Mouse (Mus musculus): ENCODE data around the gene Rbm20. TPM values are rescaled to one million over a fixed set of nuclear protein-coding genes. Genes with fewer than 3 reads are reported as not detected.

Gene Rbm20
- polyA plus RNA-seq, 1 experiment from 2014 or later = 0.51 TPM

DNA sequence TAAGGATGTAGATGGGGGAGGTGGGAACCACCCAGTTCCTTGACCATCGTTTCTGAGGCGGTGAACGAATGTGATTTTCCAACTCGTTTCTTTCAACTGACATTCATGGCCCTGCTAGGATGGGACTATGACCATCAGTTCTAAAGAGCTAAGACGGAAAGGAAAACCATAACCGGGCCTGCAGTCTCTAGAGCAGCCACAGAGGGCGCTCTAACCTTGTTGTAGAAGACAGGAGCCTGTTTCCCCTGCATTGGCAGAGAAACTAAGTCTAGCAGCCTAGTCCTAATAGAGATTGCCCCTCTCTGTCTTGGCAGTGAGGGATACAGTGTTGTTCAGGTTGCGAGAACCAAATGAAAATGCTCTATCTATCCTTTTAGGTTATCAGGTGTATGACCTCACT, 164.8 kb downstream of the Rbm20 start:
- H3K9ac ChIP-seq = no peak overlapping the region
- H3K4me1 ChIP-seq (replicated peaks) = peaks cover 1% of the 10 kb centered on the region; the same call in 1 of the 2 replicates
- no peaks in the 10 kb centered on the region for H3K9me3 ChIP-seq
- H3K4me2 ChIP-seq = no peak overlapping the region
- H3K27me3 ChIP-seq = no peaks in the 10 kb centered on the region
- no peak for ATAC-seq (ENCODE audit: low FRiP score)
- no peaks in the 10 kb centered on the region for H3K36me3 ChIP-seq
- no peak overlapping the region for H3K27ac ChIP-seq
- 67% methylated on average over 8 of the region's 8 CpGs for WGBS
- no peak overlapping the region for H3K4me3 ChIP-seq

DNA sequence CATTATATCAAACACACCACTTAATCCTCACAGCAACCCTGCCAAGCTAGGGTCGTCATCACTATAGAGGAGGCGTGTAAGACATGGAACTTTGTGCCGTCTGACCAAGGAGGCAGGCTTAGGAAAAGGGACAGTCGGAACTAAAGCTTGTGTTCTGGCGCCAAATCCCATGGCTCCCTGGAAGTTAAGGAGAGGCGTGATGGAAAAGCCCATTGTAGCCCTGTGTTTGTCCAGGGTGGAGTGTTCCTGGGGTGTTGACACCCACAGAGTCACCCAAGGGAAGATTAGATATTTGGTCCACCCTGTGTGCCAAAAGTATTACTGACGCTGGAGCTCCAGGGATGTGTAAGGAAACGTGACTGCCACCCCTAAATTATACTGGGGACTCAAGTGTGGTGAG, 166.9 kb downstream of the Rbm20 start:
- no peak for ATAC-seq (ENCODE audit: low FRiP score)
- Histone ChIP-seq H3K4me3 (no peak overlapping the region), H3K4me2 (no peak overlapping the region), H3K4me1 (replicated peaks) (no peaks in the 10 kb centered on the region), H3K9me3 (no peaks in the 10 kb centered on the region), H3K36me3 (no peaks in the 10 kb centered on the region), H3K27me3 (0 out of 2 replicates have a peak, but pooled peaks cover under 1% of the 10 kb centered on the region), H3K9ac (no peak overlapping the region), H3K27ac (no peak overlapping the region)
- 90% methylated on average over 8 of the region's 8 CpGs for WGBS

DNA sequence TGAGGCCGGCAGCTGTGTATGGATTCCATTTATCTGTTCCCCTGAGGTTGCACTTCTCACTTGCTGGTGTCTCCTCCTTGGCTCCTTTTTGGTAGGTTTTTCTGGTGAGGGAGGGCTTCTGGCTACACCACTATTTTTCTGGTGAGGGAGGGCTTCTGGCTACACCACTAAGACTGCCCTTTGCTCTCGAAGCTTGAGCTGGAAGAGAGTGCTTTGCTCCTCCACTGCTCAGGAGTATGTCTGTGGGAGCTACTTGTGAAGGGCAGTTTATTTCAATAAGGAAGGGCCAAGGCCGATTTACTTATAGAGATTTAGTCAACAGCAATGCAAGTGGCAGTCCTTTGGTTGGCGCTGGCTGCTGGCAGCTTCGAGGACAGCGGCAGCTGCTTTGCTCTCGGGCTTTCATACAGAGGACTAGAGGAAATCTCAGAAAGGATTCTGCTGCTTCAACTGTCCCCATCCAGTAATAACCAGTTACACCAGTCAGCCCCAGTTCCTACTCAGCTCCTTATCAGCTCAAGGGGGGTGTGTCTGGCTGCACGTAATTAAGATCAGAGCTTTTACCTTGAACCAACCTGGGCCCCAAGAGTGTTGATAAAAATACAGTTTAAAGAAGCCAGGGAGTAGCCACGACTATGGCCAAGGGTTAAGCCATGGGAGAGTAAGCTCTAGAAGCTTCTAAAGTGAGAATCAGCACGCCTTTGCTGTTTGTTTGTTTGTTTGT, 171.3 kb downstream of the Rbm20 start:
- WGBS = 90% methylated on average over 10 of the region's 10 CpGs
- Histone ChIP-seq H3K4me3 (no peak overlapping the region), H3K9me3 (no peaks in the 10 kb centered on the region), H3K27ac (no peak overlapping the region), H3K4me2 (no peak overlapping the region), H3K27me3 (0 out of 2 replicates have a peak, but pooled peaks cover 6% of the 10 kb centered on the region), H3K9ac (no peak overlapping the region), H3K4me1 (replicated peaks) (peaks cover 35% of the 10 kb centered on the region), H3K36me3 (no peaks in the 10 kb centered on the region)
- no peak for ATAC-seq (ENCODE audit: low FRiP score)

DNA sequence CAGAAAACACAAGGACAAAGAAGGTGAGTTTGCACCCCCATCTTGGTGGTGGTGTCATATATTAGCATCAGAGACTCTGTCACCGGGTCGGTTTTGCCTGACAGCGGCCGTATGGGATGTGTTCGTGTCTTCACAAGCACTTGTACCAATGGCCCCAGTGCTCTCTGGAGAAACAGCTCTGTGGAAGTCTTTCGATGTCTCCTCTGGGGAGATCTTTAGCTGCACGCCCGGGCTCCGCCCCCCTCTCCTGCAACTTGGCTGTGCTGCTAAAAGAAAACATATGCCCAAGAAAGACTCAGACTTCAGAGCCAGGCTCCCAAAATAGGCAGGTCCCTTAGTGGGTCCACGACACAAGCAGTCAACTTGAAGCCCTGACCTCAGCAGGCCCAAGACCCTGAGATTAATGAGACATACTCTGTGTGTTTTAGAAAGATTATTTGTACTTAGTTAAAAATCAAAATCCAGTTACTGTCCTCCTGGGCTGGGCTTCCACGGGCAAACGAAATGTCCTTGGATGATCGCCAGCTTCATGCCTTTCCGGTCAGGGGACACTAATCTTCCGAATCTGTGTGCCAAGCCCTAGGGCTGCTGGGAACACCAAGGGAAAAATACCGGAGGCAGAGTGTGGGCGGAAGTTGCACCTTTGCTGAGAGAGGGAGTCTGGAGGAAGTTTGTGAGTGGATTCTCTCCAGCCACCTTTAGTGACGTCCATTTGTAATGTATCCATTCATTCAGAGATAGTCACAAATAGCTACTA, 173.2 kb downstream of the Rbm20 start:
- WGBS = 65% methylated on average over 18 of the region's 18 CpGs
- no peak overlapping the region for H3K9ac ChIP-seq
- ATAC-seq (ENCODE audit: low FRiP score) = no peak
- no peaks in the 10 kb centered on the region for H3K9me3 ChIP-seq
- no peak overlapping the region for H3K4me3 ChIP-seq
- H3K27me3 ChIP-seq = 0 out of 2 replicates have a peak, but pooled peaks cover 10% of the 10 kb centered on the region
- H3K4me2 ChIP-seq = no peak overlapping the region
- no peaks in the 10 kb centered on the region for H3K36me3 ChIP-seq
- H3K4me1 ChIP-seq (replicated peaks) = peaks cover 43% of the 10 kb centered on the region
- H3K27ac ChIP-seq = peak overlapping the region; percentile 36; the same call in 1 of the 2 replicates

DNA sequence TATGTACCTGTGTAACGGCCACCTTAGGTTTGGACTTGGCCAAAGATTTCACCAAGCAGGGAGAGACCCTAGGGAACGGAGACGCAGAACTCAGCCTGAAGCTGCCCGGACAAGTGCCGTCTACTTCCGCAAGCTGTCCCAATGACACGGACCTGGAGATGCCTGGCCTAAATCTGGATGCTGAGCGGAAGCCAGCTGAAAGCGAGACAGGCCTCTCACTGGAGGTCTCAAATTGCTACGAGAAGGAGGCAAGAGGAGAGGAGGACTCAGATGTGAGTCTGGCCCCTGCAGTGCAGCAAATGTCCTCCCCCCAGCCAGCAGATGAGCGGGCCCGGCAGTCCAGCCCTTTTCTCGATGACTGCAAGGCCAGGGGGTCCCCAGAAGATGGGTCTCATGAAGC, 174.2 kb downstream of the Rbm20 start:
- Histone ChIP-seq H3K4me2 (no peak overlapping the region), H3K9ac (no peak overlapping the region), H3K27me3 (0 out of 2 replicates have a peak, but pooled peaks cover 10% of the 10 kb centered on the region), H3K9me3 (no peaks in the 10 kb centered on the region), H3K4me1 (replicated peaks) (peaks cover 47% of the 10 kb centered on the region), H3K4me3 (no peak overlapping the region), H3K27ac (peak overlapping the region; percentile 91), H3K36me3 (no peaks in the 10 kb centered on the region)
- ATAC-seq (ENCODE audit: low FRiP score) = no peak
- WGBS = 85% methylated on average over 13 of the region's 13 CpGs

DNA sequence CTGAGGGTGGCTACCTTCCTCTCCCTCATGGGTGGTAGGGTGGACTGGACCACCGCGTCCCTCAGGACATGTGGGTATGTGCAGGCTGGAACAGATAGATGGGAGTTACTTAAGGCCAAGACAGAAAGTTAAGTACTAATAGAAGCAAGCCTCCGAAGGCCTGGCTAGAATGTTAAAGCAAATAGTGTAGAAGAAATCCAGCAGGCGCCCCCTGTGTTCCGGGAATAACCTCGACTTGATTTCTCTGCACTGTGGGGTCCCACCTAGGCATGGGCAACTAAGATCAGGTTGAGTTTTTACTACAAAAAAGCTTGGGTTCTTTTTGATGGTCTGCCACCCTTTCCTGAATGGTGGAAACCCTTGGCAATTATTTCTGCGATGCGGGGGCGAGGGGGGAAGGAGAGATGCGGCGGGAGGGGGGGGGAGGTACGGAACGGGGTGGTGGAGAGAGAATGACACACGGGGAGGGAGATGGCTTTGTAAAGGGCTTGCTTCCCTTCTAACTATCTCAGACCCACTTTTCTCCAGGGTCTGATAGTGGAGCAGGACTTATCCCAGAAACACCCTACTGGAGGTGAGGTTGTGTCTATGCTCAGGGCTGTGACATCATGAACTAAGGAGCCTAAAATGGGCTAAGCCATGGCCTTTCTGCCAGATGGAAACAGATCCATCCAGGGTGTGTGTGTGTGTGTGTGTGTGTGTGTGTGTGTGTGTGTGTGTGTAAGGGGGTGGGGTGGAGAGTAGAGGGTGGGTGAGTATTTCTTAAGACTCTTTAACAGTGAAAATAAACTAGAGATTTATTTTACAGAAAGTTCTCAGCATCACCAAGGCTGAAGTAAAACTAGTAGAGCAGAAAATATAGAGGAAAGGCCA, 175.0 kb downstream of the Rbm20 start:
- peak; percentile 21 for ATAC-seq (ENCODE audit: low FRiP score)
- H3K4me2 ChIP-seq = peak overlapping the region; percentile 44
- H3K9me3 ChIP-seq = no peaks in the 10 kb centered on the region
- no peak overlapping the region for H3K4me3 ChIP-seq
- 0 out of 2 replicates have a peak, but pooled peaks cover 10% of the 10 kb centered on the region for H3K27me3 ChIP-seq
- peaks cover 47% of the 10 kb centered on the region for H3K4me1 ChIP-seq (replicated peaks)
- WGBS = 78% methylated on average over 14 of the region's 14 CpGs
- H3K27ac ChIP-seq = peak overlapping the region; percentile 91
- no peak overlapping the region for H3K9ac ChIP-seq
- H3K36me3 ChIP-seq = no peaks in the 10 kb centered on the region

DNA sequence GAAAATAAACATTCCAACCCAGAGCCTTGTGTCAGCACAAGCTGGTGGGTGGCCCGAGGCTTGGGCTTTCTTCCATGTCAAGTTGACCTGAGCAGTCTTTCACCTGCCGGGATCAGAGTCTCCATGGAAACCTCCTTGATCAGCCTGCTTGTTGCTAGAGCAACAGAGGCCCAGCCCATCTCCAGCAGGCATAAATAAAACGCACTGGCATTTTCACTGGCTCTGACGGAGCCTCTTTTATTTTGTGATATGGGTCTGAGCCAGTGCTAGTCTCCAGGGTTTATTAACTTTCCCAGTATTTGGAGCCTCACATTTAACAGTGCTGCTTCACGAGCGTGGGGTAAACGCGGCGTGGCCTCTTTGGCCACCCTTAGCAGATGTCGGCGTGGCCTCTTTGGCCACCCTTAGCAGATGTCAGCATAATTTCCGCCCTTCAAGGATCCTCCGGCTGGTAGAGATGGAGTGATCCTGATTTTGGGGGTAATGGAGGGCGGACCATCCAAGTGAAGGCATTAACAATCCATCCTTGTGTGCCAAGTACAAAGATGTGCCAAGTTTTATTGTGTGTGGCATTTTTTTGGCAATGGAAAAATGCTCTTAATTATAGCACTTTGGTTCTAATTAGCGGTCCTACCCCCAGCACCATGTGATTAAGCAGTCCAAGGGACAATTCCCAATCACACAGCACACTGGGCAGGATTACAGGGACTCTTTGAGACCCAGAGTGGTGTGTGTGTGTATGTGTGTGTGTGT, 175.8 kb downstream of the Rbm20 start:
- peak overlapping the region; percentile 44 for H3K4me2 ChIP-seq
- 21% methylated on average over 15 of the region's 15 CpGs for WGBS
- no peaks in the 10 kb centered on the region for H3K36me3 ChIP-seq
- no peak overlapping the region for H3K9ac ChIP-seq
- H3K4me1 ChIP-seq (replicated peaks) = peaks cover 52% of the 10 kb centered on the region
- no peaks in the 10 kb centered on the region for H3K9me3 ChIP-seq
- peak overlapping the region; percentile 91 for H3K27ac ChIP-seq
- 0 out of 2 replicates have a peak, but pooled peaks cover 10% of the 10 kb centered on the region for H3K27me3 ChIP-seq
- no peak overlapping the region for H3K4me3 ChIP-seq
- peak; percentile 92 for ATAC-seq (ENCODE audit: low FRiP score)

DNA sequence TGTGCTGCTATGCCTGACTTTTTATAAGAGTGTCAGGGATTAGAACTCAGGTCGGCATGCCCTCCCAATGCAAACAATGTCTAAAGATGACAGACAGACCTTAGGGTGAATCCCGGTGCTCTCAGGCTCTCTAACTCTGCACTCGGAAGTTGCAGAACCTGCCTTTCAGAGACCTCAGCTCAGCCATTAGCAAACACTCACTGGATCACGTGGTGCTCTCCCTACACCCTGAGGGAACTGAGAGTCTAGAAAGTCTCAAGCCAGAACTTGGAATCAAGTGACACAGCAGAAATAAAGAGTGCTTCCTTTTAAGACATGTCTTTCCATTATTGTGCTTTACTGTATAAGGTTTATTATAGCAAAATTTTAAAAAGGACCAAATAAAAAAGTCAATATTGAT, 177.9 kb downstream of the Rbm20 start:
- WGBS = 74% methylated on average over 4 of the region's 4 CpGs
- no peak overlapping the region for H3K4me3 ChIP-seq
- H3K9ac ChIP-seq = no peak overlapping the region
- peaks cover 54% of the 10 kb centered on the region for H3K4me1 ChIP-seq (replicated peaks)
- no peaks in the 10 kb centered on the region for H3K9me3 ChIP-seq
- no peak overlapping the region for H3K27ac ChIP-seq
- no peak for ATAC-seq (ENCODE audit: low FRiP score)
- no peak overlapping the region for H3K4me2 ChIP-seq
- H3K36me3 ChIP-seq = no peaks in the 10 kb centered on the region
- 0 out of 2 replicates have a peak, but pooled peaks cover 8% of the 10 kb centered on the region for H3K27me3 ChIP-seq

DNA sequence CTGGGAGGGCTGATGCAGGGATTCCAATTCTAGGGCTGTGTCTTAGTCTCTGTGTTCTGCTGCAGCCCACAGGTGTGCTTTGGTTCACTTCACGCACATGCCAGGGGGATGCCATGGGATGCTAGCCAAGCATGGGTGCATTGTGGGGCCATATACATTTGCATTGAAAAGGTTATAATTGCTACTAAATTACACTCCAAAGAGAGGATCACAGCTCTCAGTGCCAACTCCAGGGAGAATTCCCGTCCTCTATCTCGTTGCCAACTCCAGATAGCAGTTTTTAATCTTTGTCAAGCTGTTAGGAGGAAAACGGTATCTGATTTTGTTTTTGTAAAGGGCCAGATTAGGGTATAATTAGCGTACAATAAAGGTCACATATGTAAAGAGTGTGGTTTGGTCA, 178.7 kb downstream of the Rbm20 start:
- ATAC-seq (ENCODE audit: low FRiP score) = no peak
- Histone ChIP-seq H3K9ac (no peak overlapping the region), H3K9me3 (no peaks in the 10 kb centered on the region), H3K27me3 (0 out of 2 replicates have a peak, but pooled peaks cover 8% of the 10 kb centered on the region), H3K4me1 (replicated peaks) (peaks cover 46% of the 10 kb centered on the region), H3K4me3 (no peak overlapping the region), H3K27ac (no peak overlapping the region), H3K36me3 (no peaks in the 10 kb centered on the region), H3K4me2 (no peak overlapping the region)
- WGBS = 78% methylated on average over 5 of the region's 5 CpGs

DNA sequence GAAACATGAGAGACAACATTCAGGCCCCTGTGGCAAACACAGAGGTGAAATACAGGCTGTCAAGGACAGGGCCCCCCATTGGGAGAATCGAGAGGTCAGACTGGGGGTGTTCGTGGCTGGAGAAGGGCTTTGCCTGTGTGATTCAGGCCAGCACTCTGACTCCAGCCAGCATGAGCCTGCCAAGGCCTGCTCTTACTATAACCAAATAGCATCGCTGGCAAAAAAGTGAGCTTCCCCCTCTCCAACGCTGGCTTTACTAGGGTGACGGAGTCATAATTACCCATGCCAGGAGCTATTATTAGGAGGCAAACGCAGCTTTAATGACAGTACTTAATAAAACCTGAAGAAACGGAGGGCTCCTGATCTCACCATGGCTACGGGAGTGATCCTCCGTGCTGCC, 179.7 kb downstream of the Rbm20 start:
- Histone ChIP-seq H3K36me3 (no peaks in the 10 kb centered on the region), H3K9me3 (no peaks in the 10 kb centered on the region), H3K4me1 (replicated peaks) (peaks cover 37% of the 10 kb centered on the region), H3K27me3 (0 out of 2 replicates have a peak, but pooled peaks cover 6% of the 10 kb centered on the region), H3K27ac (no peak overlapping the region), H3K4me3 (no peak overlapping the region), H3K9ac (no peak overlapping the region), H3K4me2 (no peak overlapping the region)
- WGBS = 77% methylated on average over 9 of the region's 9 CpGs
- no peak for ATAC-seq (ENCODE audit: low FRiP score)

DNA sequence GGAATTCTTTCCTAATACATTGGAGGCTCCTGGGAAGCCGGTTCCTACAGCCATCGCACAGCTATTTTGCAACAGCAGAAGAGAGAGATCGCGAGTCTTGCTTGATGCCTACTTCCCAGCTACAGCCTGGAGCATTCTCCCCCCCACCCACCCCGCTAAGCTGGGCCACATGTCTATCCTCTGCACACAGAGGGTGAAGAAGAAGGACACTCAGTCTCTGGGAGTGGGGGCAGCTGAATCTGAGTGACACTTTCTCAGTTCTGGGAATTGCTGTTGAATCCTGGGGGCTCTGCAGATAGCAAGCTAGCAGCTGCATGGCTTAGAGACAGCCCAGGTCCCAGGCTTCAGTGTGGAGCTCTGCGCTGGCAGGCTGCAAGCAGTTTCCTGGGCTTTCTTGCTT, 180.9 kb downstream of the Rbm20 start:
- Histone ChIP-seq H3K4me2 (no peak overlapping the region), H3K27me3 (0 out of 2 replicates have a peak, but pooled peaks cover 6% of the 10 kb centered on the region), H3K27ac (peak overlapping the region; percentile 40; the same call in 1 of the 2 replicates), H3K9me3 (no peaks in the 10 kb centered on the region), H3K4me1 (replicated peaks) (peaks cover 25% of the 10 kb centered on the region), H3K9ac (no peak overlapping the region), H3K4me3 (no peak overlapping the region), H3K36me3 (no peaks in the 10 kb centered on the region)
- ATAC-seq (ENCODE audit: low FRiP score) = no peak
- 80% methylated on average over 6 of the region's 6 CpGs for WGBS

Measured in hindbrain, embryonic 13.5 days (tissue).